Mouse (Mus musculus): ENCODE data around the gene Ints1.

DNA sequence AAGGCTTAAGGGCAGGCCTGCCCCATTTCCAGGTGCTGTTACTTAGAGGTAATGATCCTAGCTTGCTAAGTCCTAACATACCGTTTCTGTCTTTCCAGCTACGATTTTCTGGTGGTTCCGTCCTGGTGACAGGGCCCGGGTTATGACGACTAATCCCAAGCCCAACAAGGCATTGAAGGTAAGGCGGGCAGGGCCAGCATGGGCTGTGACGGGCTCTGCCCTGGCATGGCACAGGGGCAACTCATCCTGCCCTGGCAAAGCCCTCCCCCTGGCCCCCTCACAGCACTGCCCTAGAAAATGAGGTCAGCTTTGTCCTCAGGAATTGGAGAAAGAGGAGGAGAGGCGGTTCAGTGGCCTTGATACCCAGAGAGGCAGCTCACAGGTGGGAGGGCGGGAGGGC, 23.6 kb upstream of the Ints1 start:
- no peak for TF ChIP-seq CTCF (IDR thresholded peaks at IDR 0.05; ENCODE audit: low read depth)
- TF ChIP-seq EP300 (optimal IDR thresholded peaks at IDR 0.05): no peak

Measured in stomach, postnatal 0 days (tissue).